Mouse (Mus musculus) liver, embryonic 13.5 days (tissue): ENCODE data around the gene Pvalb. TPM values are rescaled to one million over a fixed set of nuclear protein-coding genes. Genes with fewer than 3 reads are reported as not detected.

Source experiments
- ATAC-seq: fragments of 200-750 bp; cut with Nextera tagmentation; 2 replicates; pipeline ENCODE4 v1.8.0; 2017; ENCODE audit warnings: low read depth, mild to moderate bottlenecking, moderate number of reproducible peaks, moderate library complexity
- DNase-seq: peaks from one replicate; pipeline ENCODE4 v3.0.0; 2022
- H3K27ac ChIP-seq: fragments of 300-500 bp; sonication (generic); 2 replicates; pipeline ENCODE4 v1.5.1; 2015; ENCODE audit warnings: moderate library complexity, mild to moderate bottlenecking, inconsistent platforms
- H3K27me3 ChIP-seq: fragments of 300-500 bp; sonication (generic); 2 replicates; pipeline ENCODE4 v1.6.1; 2015; ENCODE audit warnings: mild to moderate bottlenecking, inconsistent platforms
- H3K36me3 ChIP-seq: fragments of 300-500 bp; sonication (generic); 2 replicates; pipeline ENCODE4 v1.6.1; 2015; ENCODE audit warnings: mild to moderate bottlenecking, inconsistent platforms
- H3K4me1 ChIP-seq: fragments of 300-500 bp; sonication (generic); replicated peaks from 2 replicates; pipeline ENCODE4 v1.6.1; 2015; ENCODE audit warnings: inconsistent platforms
- H3K4me2 ChIP-seq: fragments of 300-500 bp; sonication (generic); 2 replicates; pipeline ENCODE4 v1.6.1; 2015; ENCODE audit warnings: inconsistent platforms, mild to moderate bottlenecking, moderate library complexity
- H3K4me3 ChIP-seq: fragments of 300-500 bp; sonication (generic); replicated peaks from 2 replicates; pipeline ENCODE4 v1.5.1; 2015; ENCODE audit warnings: mild to moderate bottlenecking, inconsistent platforms
- H3K9ac ChIP-seq: fragments of 300-500 bp; sonication (generic); 2 replicates; pipeline ENCODE4 v1.6.1; 2015; ENCODE audit warnings: mild to moderate bottlenecking, inconsistent platforms
- H3K9me3 ChIP-seq: fragments of 300-500 bp; sonication (generic); replicated peaks from 2 replicates; pipeline ENCODE4 v1.6.1; 2016; ENCODE audit warnings: inconsistent platforms
- WGBS: fragments of 180-500 bp; shearing (Covaris S2); methylation state at CpG from one replicate; pipeline ENCODE4 v1.1.7; 2015; ENCODE audit not compliant: insufficient replicate concordance; 5-methylcytosine and 5-hydroxymethylcytosine counted together
- polyA plus RNA-seq: library from polyadenylated mRNA; unstranded; fragments of >200 nt; fragmentation: Nextera tagmentation; extraction: Ambion mirVana; gene quantifications from 2 replicates; pipeline ENCODE4 v1.2.1, GENCODE M21; 2015

Gene Pvalb
- polyA plus RNA-seq, 1 experiment from 2014 or later: not detected

DNA sequence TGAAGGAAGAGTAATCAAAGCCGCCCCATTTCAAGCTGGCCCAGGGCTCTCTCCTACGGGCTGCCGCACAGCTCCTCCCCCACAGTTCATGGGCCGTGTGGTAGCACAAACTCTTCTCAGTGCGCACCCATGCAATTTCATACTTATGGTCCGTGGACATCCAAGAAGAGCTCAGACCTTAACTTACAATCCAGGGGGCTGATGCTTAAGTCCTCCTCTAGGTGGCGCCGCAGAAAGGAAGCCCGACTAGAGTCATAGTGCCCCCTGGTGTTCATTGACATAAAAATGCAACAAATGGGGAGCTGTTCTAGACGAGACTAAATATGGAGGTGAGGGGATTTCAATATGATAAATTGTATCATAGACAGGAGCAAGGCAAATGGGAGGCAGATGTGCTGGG is 33.3 kb upstream of the Pvalb start:
- WGBS: 21% methylated on average over 10 of the region's 10 CpGs
- Histone ChIP-seq H3K27ac (no peak overlapping the region), H3K9ac (no peak overlapping the region), H3K36me3 (no peaks in the 10 kb centered on the region), H3K4me3 (no peak overlapping the region), H3K4me2 (no peak overlapping the region), H3K27me3 (0 out of 2 replicates have a peak, but pooled peaks cover 5% of the 10 kb centered on the region), H3K4me1 (peaks cover 8% of the 10 kb centered on the region; the same call in 1 of the 2 replicates), H3K9me3 (no peaks in the 10 kb centered on the region)
- no peak for ATAC-seq
- peak; percentile 53 for DNase-seq

DNA sequence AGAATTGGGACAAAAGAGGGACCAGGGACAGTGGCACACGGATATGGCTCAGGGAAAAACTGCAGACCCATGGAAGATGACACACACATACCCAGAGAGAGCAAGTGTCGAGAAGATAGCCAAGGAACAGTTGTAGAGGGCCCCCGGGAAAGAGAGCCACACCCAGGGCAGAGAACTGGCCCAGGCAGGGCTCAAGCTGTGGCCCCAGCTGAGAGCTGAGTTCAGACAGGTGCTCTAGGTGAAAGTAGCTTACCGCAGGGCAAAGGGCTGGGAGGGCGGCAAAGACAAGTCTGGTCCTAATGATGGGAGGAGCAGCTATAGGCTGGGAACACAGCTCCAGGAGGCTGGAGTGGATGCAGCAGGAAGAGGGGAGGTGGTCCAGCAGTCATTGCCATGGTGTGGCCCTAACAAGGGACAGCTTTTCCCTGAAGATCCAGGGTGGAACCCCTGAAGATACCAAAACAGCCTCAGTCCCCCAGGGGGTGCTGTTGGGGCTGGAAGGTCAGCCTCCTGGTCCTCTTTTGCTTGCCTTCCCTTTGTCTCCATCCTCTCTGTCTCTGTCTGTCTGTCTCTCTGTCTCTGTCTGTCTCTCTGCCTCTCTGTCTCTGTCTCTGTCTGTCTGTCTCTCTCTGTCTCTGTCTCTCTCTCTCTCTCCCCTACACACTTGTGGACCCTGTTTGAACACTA is 28.8 kb upstream of the Pvalb start:
- Histone ChIP-seq H3K27ac (no peak overlapping the region), H3K27me3 (0 out of 2 replicates have a peak, but pooled peaks cover 5% of the 10 kb centered on the region), H3K9ac (no peak overlapping the region), H3K9me3 (no peaks in the 10 kb centered on the region), H3K4me1 (peaks cover 8% of the 10 kb centered on the region; the same call in 1 of the 2 replicates), H3K4me3 (no peak overlapping the region), H3K36me3 (no peaks in the 10 kb centered on the region), H3K4me2 (no peak overlapping the region)
- ATAC-seq (no peak), DNase-seq (no peak)
- 51% methylated on average over 5 of the region's 5 CpGs for WGBS

DNA sequence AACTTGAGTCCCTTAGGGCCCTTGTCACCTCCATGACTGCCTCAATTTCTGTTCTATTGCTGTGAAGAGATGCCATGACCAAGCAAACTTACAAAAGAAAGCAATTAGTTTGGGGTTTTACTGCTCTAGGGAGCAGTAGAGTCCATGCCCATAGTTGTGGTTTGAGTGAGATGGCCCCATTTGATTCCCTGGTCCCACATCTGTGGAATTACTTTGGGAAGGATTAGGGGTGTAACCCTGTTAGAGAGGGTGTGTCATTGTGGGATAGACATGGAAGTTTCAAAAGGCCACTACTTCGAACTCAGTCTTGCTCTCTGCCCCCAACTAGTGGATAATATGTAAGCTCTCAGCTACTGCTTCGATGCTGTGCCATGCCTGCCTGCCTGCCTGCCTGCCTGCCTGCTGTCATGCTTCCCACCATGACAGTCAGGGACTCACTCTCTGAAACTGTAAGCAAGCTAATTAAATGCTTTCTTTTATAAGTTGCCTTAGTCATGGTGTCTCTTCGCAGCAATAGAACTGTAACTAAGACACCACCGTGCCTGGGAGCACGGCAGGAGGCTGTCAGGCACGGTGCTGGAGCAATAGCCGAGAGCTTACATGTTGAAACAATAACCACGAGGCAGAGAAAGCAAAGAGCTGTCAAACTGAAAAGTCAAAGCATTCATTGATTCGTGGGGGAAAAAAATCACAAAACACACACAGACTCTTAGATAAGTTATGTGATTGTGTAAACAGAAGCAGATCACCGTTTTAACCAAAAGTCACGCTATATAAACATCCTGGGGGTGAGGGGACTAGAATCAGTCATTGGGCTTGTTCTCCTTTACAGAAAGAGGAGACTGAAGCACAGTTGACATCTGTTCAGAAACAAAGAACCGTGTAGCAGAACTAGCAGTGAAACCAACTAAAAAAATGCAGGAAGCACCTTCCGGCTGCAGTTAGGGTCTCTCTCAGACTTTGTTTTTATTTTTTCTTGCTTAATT is 25.4 kb upstream of the Pvalb start:
- H3K27me3 ChIP-seq: no peaks in the 10 kb centered on the region
- peaks cover 8% of the 10 kb centered on the region; the same call in 1 of the 2 replicates for H3K4me1 ChIP-seq
- H3K9me3 ChIP-seq: no peaks in the 10 kb centered on the region
- no peak overlapping the region for H3K4me2 ChIP-seq
- no peak overlapping the region for H3K27ac ChIP-seq
- WGBS: 44% methylated on average over 13 of the region's 13 CpGs
- no peak for ATAC-seq
- no peak overlapping the region for H3K9ac ChIP-seq
- no peak for DNase-seq
- H3K4me3 ChIP-seq: no peak overlapping the region
- H3K36me3 ChIP-seq: no peaks in the 10 kb centered on the region

DNA sequence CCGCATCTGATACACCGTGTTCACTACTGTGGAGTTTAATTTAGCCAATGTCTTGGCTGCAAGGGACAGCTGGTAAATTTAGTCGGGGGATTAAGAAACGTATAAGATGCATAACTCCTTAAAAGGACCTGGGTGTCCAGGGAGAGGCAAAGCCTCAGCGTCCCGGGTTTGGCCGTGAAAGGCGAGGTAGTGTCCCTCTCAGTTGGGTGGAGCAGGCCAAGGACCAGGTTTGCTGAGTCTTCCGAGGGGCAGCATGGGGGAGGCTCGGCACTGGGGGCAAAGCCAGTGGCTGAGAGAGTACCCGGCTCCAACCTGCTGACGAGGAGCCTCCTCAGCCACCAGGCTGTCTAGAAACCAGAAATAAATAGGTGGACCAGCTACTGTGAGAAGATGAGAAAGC is 21.6 kb upstream of the Pvalb start:
- 74% methylated on average over 12 of the region's 12 CpGs for WGBS
- H3K9ac ChIP-seq: no peak overlapping the region
- no peak overlapping the region for H3K27ac ChIP-seq
- ATAC-seq (no peak), DNase-seq (no peak)
- no peak overlapping the region for H3K4me3 ChIP-seq
- H3K4me2 ChIP-seq: no peak overlapping the region
- H3K9me3 ChIP-seq: no peaks in the 10 kb centered on the region
- no peaks in the 10 kb centered on the region for H3K36me3 ChIP-seq
- no peaks in the 10 kb centered on the region for H3K27me3 ChIP-seq
- no peaks in the 10 kb centered on the region for H3K4me1 ChIP-seq

DNA sequence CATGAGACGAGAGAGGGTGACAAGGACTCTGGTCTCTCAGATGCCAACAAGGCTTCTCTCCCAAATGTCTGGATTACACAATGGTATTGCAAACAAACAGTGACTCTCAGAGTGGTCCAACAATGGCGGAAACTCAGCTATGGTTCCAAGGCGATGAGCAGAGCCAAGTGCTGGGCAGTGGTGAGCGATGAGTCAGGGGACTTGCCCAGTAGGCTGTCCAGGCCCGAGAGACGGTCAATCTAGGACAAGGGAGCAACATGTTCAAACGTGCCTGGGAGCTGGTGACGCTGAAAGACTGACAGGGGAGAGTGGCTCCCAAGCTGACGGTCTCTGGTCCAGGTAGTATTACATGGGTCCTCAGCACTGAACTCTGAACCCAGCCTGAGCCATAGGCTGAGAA is 9.1 kb upstream of the Pvalb start:
- Histone ChIP-seq H3K4me1 (no peaks in the 10 kb centered on the region), H3K9me3 (no peaks in the 10 kb centered on the region), H3K27ac (no peak overlapping the region), H3K4me2 (no peak overlapping the region), H3K36me3 (no peaks in the 10 kb centered on the region), H3K4me3 (no peak overlapping the region), H3K27me3 (no peaks in the 10 kb centered on the region), H3K9ac (no peak overlapping the region)
- ATAC-seq: no peak
- 68% methylated on average over 9 of the region's 9 CpGs for WGBS
- DNase-seq: no peak

DNA sequence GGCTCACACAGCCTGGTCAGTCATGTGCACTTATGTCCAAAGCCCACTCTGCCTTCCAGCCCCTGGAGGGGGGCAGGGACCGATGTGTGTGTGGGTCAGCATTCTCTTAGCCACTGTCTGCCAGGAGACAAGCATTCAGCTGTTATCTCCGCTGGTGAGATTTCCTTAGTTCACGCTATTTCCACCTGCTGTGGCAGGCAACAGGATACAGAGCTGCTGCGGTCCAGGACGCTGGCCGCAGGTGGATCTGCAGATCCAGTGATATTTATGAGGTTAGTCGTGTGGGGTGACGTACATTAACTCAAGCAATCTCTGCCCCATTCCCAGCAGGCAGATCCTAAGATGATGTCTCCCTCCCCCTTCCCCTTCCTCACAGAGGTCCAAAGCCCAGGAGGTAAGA is 5.2 kb upstream of the Pvalb start:
- Histone ChIP-seq H3K4me3 (no peak overlapping the region), H3K9ac (no peak overlapping the region), H3K4me2 (no peak overlapping the region), H3K27ac (no peak overlapping the region), H3K36me3 (no peaks in the 10 kb centered on the region), H3K27me3 (peaks cover 8% of the 10 kb centered on the region), H3K4me1 (no peaks in the 10 kb centered on the region), H3K9me3 (no peaks in the 10 kb centered on the region)
- 55% methylated on average over 8 of the region's 8 CpGs for WGBS
- DNase-seq: no peak
- no peak for ATAC-seq

DNA sequence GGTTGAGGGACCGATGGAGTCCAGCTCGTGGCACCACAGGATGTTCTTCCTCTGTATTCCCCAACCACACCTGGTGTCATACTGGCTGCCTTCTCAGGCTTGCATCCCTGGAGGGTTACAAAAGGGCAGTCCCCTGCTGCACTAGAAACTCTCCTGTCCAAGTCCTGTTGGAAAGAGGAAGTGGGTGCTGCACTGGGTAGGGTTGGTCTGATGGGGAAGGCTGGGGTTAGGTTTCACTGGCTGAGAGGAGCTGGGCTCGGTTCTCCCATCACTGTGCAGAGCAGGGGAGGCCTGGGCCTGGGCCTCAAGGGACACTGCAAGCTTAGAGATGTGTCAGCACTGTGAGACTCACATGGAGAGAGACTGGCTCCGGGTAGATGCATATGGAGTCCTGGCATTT is 4.0 kb upstream of the Pvalb start:
- no peak for DNase-seq
- Histone ChIP-seq H3K9ac (no peak overlapping the region), H3K9me3 (no peaks in the 10 kb centered on the region), H3K27ac (no peak overlapping the region), H3K4me1 (no peaks in the 10 kb centered on the region), H3K4me3 (no peak overlapping the region), H3K4me2 (no peak overlapping the region), H3K36me3 (no peaks in the 10 kb centered on the region), H3K27me3 (peaks cover 18% of the 10 kb centered on the region)
- WGBS: 48% methylated on average over 4 of the region's 4 CpGs
- ATAC-seq: no peak

DNA sequence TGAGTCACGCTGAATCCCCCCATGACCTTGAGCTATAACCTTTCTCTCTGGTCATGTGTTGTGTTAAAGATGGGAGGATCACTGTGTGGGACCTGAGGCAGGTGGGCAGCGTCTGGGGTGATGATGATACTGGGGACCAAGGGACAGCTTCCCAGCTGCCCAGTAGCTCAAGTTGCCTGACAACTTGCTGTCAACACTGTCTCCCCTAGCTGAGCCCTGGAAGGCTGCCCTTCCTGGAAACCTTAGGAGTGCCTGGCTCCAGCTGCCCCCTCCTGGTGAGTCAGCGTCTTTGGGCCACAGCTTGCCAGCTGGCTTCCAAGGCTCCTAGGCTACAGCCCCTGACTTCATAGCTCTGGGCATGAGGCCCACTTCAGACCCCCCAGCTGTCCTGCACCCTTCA is 1.0 kb downstream of the Pvalb start:
- DNase-seq: no peak

DNA sequence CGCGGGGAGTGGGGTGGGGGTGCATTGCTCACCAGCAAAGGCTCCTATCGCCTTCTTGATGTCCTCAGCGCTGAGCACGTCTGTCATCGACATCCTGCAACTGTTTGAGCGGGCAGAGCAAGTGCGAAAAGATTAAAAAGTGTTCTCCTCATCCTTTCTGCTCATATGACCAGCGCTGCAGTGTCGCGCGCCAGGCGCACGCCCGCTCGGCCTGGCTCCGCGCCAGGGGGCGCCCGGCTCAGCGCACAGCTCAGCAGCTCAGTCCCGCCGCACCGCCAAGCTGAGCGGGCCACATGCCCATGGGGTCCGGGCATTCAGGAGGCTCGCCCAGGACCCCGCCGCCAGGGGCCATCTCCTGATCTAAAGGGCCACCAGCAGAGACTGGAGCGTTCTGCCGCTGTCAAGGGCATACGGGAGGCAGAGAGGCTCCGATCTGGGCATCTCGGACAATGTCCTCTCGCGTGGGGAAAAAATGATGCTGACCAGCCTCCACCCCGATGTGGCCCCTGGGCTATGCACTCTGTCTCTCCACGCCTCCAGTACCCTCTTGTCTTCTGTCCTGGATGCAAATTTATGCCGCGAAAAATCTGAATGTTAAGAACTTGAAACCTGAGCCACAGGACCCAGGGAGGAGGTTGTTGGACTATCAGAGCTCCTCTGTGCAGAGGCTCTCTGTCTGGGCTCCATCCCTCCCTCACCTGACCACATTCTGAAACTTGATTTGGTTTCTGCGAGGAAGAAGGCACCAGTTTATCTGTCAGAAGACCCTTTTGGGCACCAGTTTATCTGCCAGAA is 1.9 kb downstream of the Pvalb start:
- Histone ChIP-seq H3K9me3 (no peaks in the 10 kb centered on the region), H3K4me2 (peak overlapping the region; percentile 35), H3K9ac (no peak overlapping the region), H3K4me3 (0 out of 2 replicates have a peak overlapping the region, but pooled peaks have one; percentile 18), H3K27ac (no peak overlapping the region), H3K27me3 (peaks cover 60% of the 10 kb centered on the region), H3K4me1 (0 out of 2 replicates have a peak, but pooled peaks cover 4% of the 10 kb centered on the region), H3K36me3 (no peaks in the 10 kb centered on the region)
- ATAC-seq (no peak), DNase-seq (no peak)
- 3% methylated on average over 41 of the region's 41 CpGs for WGBS

More for the DNA sequence above, 1.0 kb downstream of the Pvalb start:
- WGBS: 36% methylated on average over 3 of the region's 3 CpGs
- H3K36me3 ChIP-seq: no peaks in the 10 kb centered on the region
- ATAC-seq: no peak
- H3K27ac ChIP-seq: no peak overlapping the region
- peaks cover 60% of the 10 kb centered on the region for H3K27me3 ChIP-seq
- H3K4me1 ChIP-seq: 0 out of 2 replicates have a peak, but pooled peaks cover 4% of the 10 kb centered on the region
- no peak overlapping the region for H3K9ac ChIP-seq
- H3K4me2 ChIP-seq: no peak overlapping the region
- H3K9me3 ChIP-seq: no peaks in the 10 kb centered on the region
- no peak overlapping the region for H3K4me3 ChIP-seq

DNA sequence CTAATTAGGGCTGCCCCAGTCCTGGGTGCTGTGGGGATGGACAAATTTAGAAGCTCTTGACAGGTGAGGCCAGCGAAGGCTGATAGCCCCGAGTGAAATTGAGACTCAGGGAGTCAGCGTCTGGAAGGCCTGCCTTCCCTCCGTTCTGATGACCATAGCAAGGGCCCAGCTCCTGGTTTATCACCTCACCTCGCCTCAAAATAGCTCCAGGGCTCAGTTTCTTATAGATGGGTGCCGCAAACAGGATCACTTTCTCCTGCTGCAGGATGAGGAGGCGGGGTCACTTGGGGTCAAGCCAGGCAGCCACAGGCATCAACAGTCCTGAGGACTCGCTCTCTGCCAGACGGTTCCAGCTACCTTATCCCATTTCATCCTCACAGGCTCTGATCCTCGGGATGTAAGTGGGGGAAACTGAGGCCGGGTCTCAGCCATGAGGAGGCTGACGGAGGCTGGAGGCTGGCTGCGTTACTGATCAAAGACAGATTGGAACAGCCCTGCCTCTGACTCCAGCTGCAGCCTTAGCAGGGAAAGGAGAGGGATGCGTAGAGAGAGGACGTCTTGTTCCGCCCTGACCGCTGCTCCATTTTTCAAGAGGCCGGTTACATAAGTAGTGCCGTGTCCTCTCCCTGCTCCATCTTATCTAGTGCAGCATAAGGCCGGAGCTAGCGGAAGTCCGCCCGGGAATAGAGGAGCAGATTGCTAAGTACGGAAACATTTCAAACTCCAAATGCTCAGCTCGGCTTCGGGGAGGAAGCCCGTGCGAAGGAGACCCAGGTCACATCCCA is 10.9 kb downstream of the Pvalb start:
- Histone ChIP-seq H3K27me3 (no peaks in the 10 kb centered on the region), H3K9me3 (no peaks in the 10 kb centered on the region), H3K4me3 (no peak overlapping the region), H3K36me3 (no peaks in the 10 kb centered on the region), H3K4me2 (no peak overlapping the region), H3K4me1 (no peaks in the 10 kb centered on the region), H3K9ac (no peak overlapping the region), H3K27ac (no peak overlapping the region)
- no peak for DNase-seq
- ATAC-seq: no peak
- WGBS: 60% methylated on average over 28 of the region's 28 CpGs
